Mouse (Mus musculus): Measurements from ENCODE around the gene Yjefn3. TPM values are rescaled to one million over a fixed set of nuclear protein-coding genes. Genes with fewer than 3 reads are reported as not detected.

Yjefn3 gene
- polyA plus RNA-seq, 1 experiment from 2014 or later, result 0.81 TPM

DNA sequence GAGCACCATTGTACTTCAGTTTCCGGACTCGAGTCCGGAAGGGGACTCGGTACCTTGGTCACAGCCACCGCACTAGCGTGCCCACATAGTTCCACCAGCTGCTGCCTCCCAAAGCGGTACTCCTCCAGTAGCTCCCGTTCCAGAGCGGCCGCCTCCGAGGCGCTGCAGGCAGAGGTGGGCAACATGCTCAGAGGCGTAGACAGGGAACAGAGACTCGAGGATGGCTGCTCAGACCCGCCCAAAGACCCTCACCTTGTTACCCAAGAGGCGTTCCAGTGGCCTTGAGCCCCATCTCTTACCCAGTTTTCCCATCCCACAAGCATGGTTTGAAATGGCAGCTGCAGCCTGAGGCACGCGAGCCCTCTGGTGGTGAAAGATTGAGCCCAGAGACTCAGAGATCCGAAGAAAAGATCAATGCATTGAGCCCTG, 11.7 kb downstream of the Yjefn3 start:
- Histone ChIP-seq H3K27ac (no peak overlapping the region), H3K9me3 (replicated peaks) (no peaks in the 10 kb centered on the region), H3K4me2 (no peak overlapping the region), H3K4me1 (replicated peaks) (peaks cover 43% of the 10 kb centered on the region), H3K4me3 (replicated peaks) (no peak overlapping the region), H3K27me3 (peaks cover 59% of the 10 kb centered on the region), H3K9ac (no peak overlapping the region), H3K36me3 (peaks cover 33% of the 10 kb centered on the region)
- 48% methylated on average over 19 of the region's 19 CpGs for WGBS (ENCODE audit: insufficient replicate concordance)
- DNase-seq, result peak; percentile 20
- ATAC-seq (ENCODE audit: low read depth), result no peak

- Histone ChIP-seq H3K9me3 (replicated peaks) (no peaks in the 10 kb centered on the region), H3K9ac (no peak overlapping the region), H3K36me3 (peaks cover 14% of the 10 kb centered on the region), H3K27ac (no peak overlapping the region), H3K4me1 (replicated peaks) (peaks cover 31% of the 10 kb centered on the region), H3K27me3 (peaks cover 79% of the 10 kb centered on the region), H3K4me3 (replicated peaks) (peak overlapping the region; percentile 26; the same call in 1 of the 2 replicates), H3K4me2 (peak overlapping the region; percentile 28)
- ATAC-seq (ENCODE audit: low read depth), result no peak
- no peak for DNase-seq
- 9% methylated on average over 32 of the region's 32 CpGs for WGBS (ENCODE audit: insufficient replicate concordance)
These were observed 13.6 kb downstream of the Yjefn3 start for GRCm38 (mm10) chr8:69888902-69889301.

DNA sequence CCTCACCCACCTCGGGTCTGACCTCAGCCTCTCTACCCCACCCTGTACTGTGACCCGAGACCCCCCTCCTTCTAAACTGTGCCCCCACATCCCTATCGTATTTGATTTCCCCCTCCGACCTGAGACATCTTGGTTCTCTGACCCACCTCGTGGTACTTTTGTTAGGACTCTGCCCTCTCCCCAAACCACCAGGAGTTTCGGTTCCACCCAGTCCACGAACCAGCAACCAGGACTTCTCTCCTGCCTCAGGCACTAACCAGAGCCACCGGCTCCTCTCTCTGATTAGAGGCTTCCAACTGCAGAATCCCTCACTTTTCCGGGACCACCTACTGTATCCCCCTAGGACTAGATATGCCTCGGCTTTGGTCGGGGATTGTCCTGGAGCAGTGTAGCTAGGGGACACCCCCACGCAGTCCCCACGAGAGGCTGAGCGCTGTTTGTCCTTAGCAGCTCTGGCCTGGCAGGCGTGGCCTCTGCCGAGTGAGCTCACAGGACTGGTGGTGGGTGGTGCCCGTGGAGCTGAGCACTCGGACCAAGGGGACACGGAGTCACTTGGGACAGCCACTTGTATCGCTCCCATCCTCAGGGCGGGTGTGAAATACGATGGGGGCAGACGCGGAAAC, 14.2 kb downstream of the Yjefn3 start:
- Histone ChIP-seq H3K4me1 (replicated peaks) (peaks cover 27% of the 10 kb centered on the region), H3K4me3 (replicated peaks) (peak overlapping the region; percentile 26; the same call in 1 of the 2 replicates), H3K4me2 (peak overlapping the region; percentile 33), H3K36me3 (peaks cover 8% of the 10 kb centered on the region), H3K9me3 (replicated peaks) (no peaks in the 10 kb centered on the region), H3K27me3 (peaks cover 84% of the 10 kb centered on the region), H3K9ac (no peak overlapping the region), H3K27ac (no peak overlapping the region)
- 7% methylated on average over 24 of the region's 24 CpGs for WGBS (ENCODE audit: insufficient replicate concordance)
- ATAC-seq (ENCODE audit: low read depth) (no peak), DNase-seq (no peak)

DNA sequence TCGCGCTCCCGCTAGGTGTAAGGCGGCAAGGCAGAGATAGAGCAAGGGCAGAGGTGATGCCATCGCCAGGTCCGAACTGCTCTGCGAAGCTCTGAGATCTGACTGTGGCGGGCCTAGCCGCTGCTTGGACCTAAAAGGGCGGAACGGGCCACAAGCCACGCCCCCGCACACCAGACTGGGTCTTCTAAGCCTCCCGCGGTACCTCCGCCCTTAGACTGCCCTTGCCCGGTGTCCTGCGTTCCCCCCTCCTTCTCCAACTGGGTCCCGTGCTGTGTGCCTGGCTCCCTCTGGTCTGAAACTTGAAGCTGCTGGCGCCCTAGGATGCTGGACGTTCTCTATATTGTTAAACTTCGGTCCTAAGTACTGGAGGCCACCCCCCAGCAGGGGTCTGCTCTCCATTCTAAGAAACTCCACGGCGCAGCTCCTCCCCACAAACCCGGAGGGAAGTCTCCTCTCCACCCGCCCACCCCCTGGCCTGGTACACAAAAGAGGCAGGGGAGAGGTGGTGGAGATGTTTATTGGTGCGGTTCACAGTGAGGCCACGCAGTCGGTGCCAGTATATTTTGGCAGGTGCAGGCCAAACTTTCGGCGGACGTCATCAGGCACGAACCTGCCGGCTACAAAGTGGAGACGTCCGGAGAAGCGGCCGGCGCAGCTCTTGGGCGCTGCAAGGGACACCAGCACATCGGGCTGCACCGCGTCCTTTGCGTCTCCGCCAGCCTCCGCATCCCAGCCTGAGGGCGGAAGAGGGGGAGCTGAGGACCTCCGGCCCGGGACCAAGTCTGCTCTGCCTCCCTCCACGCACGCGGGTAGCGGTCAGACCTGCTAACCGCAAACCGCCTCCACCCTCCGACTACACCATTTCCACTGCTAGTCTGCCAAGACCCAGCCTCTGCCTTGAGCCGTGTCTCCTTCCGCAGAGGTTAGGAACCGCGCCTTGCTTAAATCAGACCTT, 14.9 kb downstream of the Yjefn3 start, which contains the start of gene Cilp2:
TSS of gene Cilp2 (minus strand) at position 399 of the 955 bp plus-strand sequence.
- Histone ChIP-seq H3K4me2 (peak within 1 kb of the TSS; percentile 33), H3K27me3 (peaks cover 92% of the 10 kb centered on the region), H3K4me1 (replicated peaks) (peaks cover 27% of the 10 kb centered on the region), H3K9me3 (replicated peaks) (no peaks in the 10 kb centered on the region), H3K27ac (no peak within 1 kb of the TSS), H3K4me3 (replicated peaks) (peak within 1 kb of the TSS; percentile 26), H3K9ac (no peak within 1 kb of the TSS), H3K36me3 (peaks cover under 1% of the 10 kb centered on the region; the same call in 1 of the 2 replicates)
- DNase-seq (no peak), ATAC-seq (ENCODE audit: low read depth) (no peak)
- WGBS (ENCODE audit: insufficient replicate concordance), result 3% methylated on average over 60 of the region's 60 CpGs

DNA sequence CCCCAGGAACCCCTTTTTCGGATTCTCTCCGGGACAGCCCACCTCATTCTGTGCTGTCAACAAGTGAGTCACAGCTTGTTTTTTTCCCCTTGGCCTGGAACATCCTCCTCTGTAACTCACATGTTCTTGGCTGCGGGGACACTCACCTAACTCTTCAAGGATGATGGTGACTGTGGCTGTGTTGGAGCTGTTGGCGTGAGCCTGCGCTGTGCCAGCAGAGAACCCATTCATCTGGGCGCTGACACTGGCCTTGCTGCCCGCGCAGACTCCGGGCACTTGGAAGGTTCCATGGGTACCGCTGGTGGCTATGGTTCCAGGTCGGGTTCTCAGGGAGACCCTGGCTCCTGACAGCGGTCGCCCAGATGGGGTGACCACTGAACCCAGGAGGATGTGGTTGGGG, 18.4 kb downstream of the Yjefn3 start:
- Histone ChIP-seq H3K9me3 (replicated peaks) (no peaks in the 10 kb centered on the region; the same call in 1 of the 2 replicates), H3K4me1 (replicated peaks) (peaks cover 30% of the 10 kb centered on the region), H3K4me2 (no peak overlapping the region), H3K36me3 (no peaks in the 10 kb centered on the region), H3K9ac (no peak overlapping the region), H3K4me3 (replicated peaks) (no peak overlapping the region), H3K27me3 (peaks cover 100% of the 10 kb centered on the region), H3K27ac (no peak overlapping the region)
- ATAC-seq (ENCODE audit: low read depth), result no peak
- no peak for DNase-seq
- WGBS (ENCODE audit: insufficient replicate concordance), result 48% methylated on average over 13 of the region's 13 CpGs

- DNase-seq (no peak), ATAC-seq (ENCODE audit: low read depth) (no peak; the same call in 1 of the 2 replicates)
- H3K4me2 ChIP-seq, result no peak overlapping the region
- no peak overlapping the region for H3K27ac ChIP-seq
- no peak overlapping the region for H3K9ac ChIP-seq
- H3K27me3 ChIP-seq, result peaks cover 99% of the 10 kb centered on the region
- H3K4me3 ChIP-seq (replicated peaks), result no peak overlapping the region
- peaks cover 20% of the 10 kb centered on the region for H3K4me1 ChIP-seq (replicated peaks)
- WGBS (ENCODE audit: insufficient replicate concordance), result 16% methylated on average over 52 of the region's 52 CpGs
- no peaks in the 10 kb centered on the region for H3K36me3 ChIP-seq
- H3K9me3 ChIP-seq (replicated peaks), result no peaks in the 10 kb centered on the region; the same call in 1 of the 2 replicates
These were observed 19.5 kb downstream of the Yjefn3 start for GRCm38 (mm10) chr8:69882833-69883600.

DNA sequence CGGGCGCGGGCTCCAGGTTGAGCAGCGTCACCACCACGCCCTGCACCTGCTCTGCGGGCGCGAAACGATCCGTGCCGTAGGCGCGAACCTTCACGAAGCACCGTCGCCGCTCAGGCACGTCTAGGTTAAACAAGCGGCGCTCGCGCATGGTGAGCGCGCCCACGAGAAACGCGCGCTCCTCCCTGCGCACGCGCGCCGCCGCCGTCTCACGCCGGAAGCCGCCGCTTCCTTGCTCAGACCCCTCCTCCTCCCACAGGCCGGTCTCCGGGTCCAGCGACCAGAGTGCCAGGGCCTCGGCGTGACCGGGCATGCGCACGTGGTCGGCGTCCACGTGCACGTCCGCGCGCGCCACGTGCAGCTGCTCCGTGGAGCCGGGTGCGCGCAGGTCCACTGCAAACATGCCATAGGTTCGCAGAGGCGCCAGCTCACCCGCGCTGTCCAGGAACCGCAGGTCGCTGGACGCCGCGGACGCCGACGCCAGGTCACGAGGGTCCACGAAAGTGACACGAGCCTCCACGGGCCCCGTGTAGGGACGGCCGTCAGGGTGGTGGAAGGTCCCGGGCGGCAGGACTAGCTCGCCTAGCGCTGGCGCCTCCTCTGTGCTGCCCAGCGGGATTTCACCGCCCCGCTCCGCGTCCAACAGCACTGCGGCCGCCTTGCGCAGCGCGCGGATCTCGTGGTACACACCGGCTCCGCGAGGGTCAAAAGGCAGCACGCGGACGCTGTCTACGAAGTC, 20.3 kb downstream of the Yjefn3 start:
- Histone ChIP-seq H3K4me2 (peak overlapping the region; percentile 55), H3K4me3 (replicated peaks) (peak overlapping the region; percentile 46), H3K27me3 (peaks cover 99% of the 10 kb centered on the region), H3K9me3 (replicated peaks) (no peaks in the 10 kb centered on the region; the same call in 1 of the 2 replicates), H3K27ac (no peak overlapping the region), H3K36me3 (no peaks in the 10 kb centered on the region), H3K4me1 (replicated peaks) (peaks cover 11% of the 10 kb centered on the region), H3K9ac (no peak overlapping the region)
- no peak for DNase-seq
- WGBS (ENCODE audit: insufficient replicate concordance), result 8% methylated on average over 103 of the region's 103 CpGs
- no peak; the same call in 1 of the 2 replicates for ATAC-seq (ENCODE audit: low read depth)

- ATAC-seq (ENCODE audit: low read depth) (no peak), DNase-seq (no peak)
- 21% methylated on average over 79 of the region's 79 CpGs for WGBS (ENCODE audit: insufficient replicate concordance)
- no peaks in the 10 kb centered on the region; the same call in 1 of the 2 replicates for H3K9me3 ChIP-seq (replicated peaks)
- no peak overlapping the region for H3K27ac ChIP-seq
- H3K4me2 ChIP-seq, result peak overlapping the region; percentile 55
- peak overlapping the region; percentile 46 for H3K4me3 ChIP-seq (replicated peaks)
- peaks cover 97% of the 10 kb centered on the region for H3K27me3 ChIP-seq
- H3K9ac ChIP-seq, result no peak overlapping the region
- H3K4me1 ChIP-seq (replicated peaks), result peaks cover 11% of the 10 kb centered on the region
- H3K36me3 ChIP-seq, result no peaks in the 10 kb centered on the region
These were observed 21.1 kb downstream of the Yjefn3 start for GRCm38 (mm10) chr8:69881261-69881865.

DNA sequence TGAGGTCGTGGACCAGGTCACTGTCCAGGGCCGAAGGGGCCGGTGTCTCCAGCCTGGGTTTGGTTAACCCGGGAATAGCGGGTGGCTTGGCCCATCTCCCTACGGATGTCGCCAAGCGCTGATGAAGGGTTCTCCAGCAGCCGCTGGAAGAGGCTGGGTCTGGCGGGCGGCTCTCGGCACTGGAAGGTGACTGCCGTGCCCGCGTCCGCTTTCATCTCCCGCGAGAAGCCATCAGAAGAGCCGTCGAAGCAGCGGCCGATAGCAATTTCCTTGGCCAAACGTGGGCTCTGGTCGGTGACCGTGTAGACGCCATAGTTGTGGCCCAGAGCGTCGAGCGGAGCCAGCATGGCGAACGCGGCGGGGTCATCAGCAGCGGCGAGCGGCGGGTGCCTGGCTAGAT, 21.7 kb downstream of the Yjefn3 start:
- H3K9ac ChIP-seq, result no peak overlapping the region
- H3K4me3 ChIP-seq (replicated peaks), result peak overlapping the region; percentile 46; the same call in 1 of the 2 replicates
- no peak for ATAC-seq (ENCODE audit: low read depth)

DNA sequence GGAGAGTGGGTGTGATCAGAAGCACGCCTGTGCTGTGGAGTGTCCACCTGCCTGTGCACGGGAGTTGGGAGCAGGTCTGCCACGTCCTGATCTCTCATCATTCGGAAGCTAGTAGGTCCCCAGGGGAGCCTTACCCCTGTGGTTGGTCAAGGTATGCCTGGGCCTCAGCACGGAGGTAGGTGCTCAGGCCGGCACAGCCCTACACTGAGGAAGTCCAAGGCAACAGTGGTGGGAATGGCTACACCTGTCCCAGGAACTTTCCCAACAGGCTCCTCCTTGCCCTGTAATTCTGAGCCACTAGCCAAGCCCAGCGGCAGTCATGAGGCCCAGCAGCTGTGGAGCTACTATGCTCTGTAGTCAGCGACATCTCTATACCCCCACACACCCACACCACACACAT, 22.8 kb downstream of the Yjefn3 start:
- no peak for ATAC-seq (ENCODE audit: low read depth)
- WGBS (ENCODE audit: insufficient replicate concordance), result 50% methylated on average over 8 of the region's 8 CpGs

More for the DNA sequence above, 21.7 kb downstream of the Yjefn3 start:
- Histone ChIP-seq H3K36me3 (no peaks in the 10 kb centered on the region), H3K4me1 (replicated peaks) (peaks cover 11% of the 10 kb centered on the region), H3K9me3 (replicated peaks) (no peaks in the 10 kb centered on the region; the same call in 1 of the 2 replicates), H3K27ac (no peak overlapping the region), H3K27me3 (peaks cover 97% of the 10 kb centered on the region), H3K4me2 (0 out of 2 replicates have a peak overlapping the region, but pooled peaks have one; percentile 55)
- WGBS (ENCODE audit: insufficient replicate concordance), result 16% methylated on average over 37 of the region's 37 CpGs
- no peak for DNase-seq

More for the DNA sequence above, 22.8 kb downstream of the Yjefn3 start:
- no peak for DNase-seq
- Histone ChIP-seq H3K4me2 (no peak overlapping the region), H3K27ac (no peak overlapping the region), H3K27me3 (peaks cover 88% of the 10 kb centered on the region), H3K36me3 (no peaks in the 10 kb centered on the region), H3K9ac (no peak overlapping the region), H3K4me3 (replicated peaks) (no peak overlapping the region), H3K4me1 (replicated peaks) (peaks cover 11% of the 10 kb centered on the region), H3K9me3 (replicated peaks) (no peaks in the 10 kb centered on the region; the same call in 1 of the 2 replicates)
